18 mouse cellular contexts compared by ENCODE assay signal in the genomic region with DNA sequence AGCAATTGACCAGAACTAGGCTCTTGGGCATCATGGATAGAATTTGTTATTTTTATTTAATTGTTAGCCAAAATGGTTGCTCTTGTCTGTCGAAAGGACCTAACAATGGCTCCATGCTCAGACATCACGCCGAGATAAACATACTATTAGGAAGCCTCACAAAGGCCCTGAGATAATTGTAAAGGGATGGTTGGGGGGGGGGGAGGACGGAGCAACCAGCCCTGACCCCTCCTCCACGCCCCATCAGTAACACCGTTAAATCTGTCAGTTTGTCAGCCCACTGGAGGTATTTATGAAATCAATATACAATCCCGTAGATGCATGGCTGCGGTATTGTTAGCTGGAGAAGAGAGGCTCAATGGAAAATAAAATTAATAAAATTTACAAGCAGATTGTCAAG.
A peak's percentile ranks its signal among the peaks of the same experiment; 100 is the strongest.
DNase-seq lines count a peak whose midpoint lies in the region; ATAC-seq lines count a peak whose summit lies in the region.
"Had no signal": no experiment of that assay in that cellular context is flagged by ENCODE, and none has a peak within 500 bp of the region (broad histone marks: within the 10 kb centered on the region; RNA-seq: fewer than 3 reads in every experiment).

No protein-coding gene starts in this region.

- peaks cover 96% of the 10 kb centered on the region for H3K4me1 ChIP-seq in hindbrain, embryonic 10.5 days (replicated peaks)
- peaks cover 5% of the 10 kb centered on the region; the same call in 1 of the 2 replicates for H3K4me1 ChIP-seq in hindbrain, embryonic 16.5 days (ENCODE audit: control insufficient read depth, insufficient read depth, low read depth, low read length)
- H3K4me1 ChIP-seq in midbrain, embryonic 11.5 days (ENCODE audit: control insufficient read depth, insufficient read depth, low read length), result peaks cover 75% of the 10 kb centered on the region
- H3K4me1 ChIP-seq in midbrain, embryonic 13.5 days (replicated peaks), result peaks cover 58% of the 10 kb centered on the region
- peaks cover 87% of the 10 kb centered on the region for H3K4me1 ChIP-seq in embryonic facial prominence, embryonic 10.5 days

- H3K9ac ChIP-seq in hindbrain, embryonic 16.5 days (ENCODE audit: low read depth, low read length), result no peak overlapping the region
- H3K9ac ChIP-seq in midbrain, embryonic 11.5 days (ENCODE audit: low read length), result no peak overlapping the region
- H3K9ac ChIP-seq in midbrain, embryonic 13.5 days (replicated peaks), result no peak overlapping the region
- H3K9ac ChIP-seq: embryonic facial prominence, embryonic 12.5 days; forebrain, embryonic 13.5 days; forebrain, postnatal 0 days; heart, embryonic 12.5 days; hindbrain, embryonic 15.5 days had no signal

- peak overlapping the region; percentile 11; the same call in 1 of the 2 replicates for H3K4me3 ChIP-seq in hindbrain, embryonic 10.5 days
- no peak overlapping the region for H3K4me3 ChIP-seq in hindbrain, embryonic 16.5 days (ENCODE audit: low read length)
- no peak overlapping the region for H3K4me3 ChIP-seq in midbrain, embryonic 11.5 days (ENCODE audit: low read depth, low read length)
- no peak overlapping the region for H3K4me3 ChIP-seq in midbrain, embryonic 13.5 days (replicated peaks)
- no peak overlapping the region for H3K4me3 ChIP-seq in embryonic facial prominence, embryonic 10.5 days
- H3K4me3 ChIP-seq: embryonic facial prominence, embryonic 12.5 days; forebrain, embryonic 13.5 days; heart, embryonic 12.5 days; hindbrain, embryonic 15.5 days had no signal

- H3K9me3 ChIP-seq in hindbrain, embryonic 10.5 days, result no peaks in the 10 kb centered on the region
- no peaks in the 10 kb centered on the region for H3K9me3 ChIP-seq in hindbrain, embryonic 16.5 days (ENCODE audit: control insufficient read depth, low read length)
- H3K9me3 ChIP-seq in midbrain, embryonic 11.5 days (ENCODE audit: control insufficient read depth, low read length), result no peaks in the 10 kb centered on the region
- H3K9me3 ChIP-seq in midbrain, embryonic 13.5 days, result no peaks in the 10 kb centered on the region
- H3K9me3 ChIP-seq in embryonic facial prominence, embryonic 10.5 days, result no peaks in the 10 kb centered on the region
- H3K9me3 ChIP-seq: embryonic facial prominence, embryonic 12.5 days; forebrain, embryonic 13.5 days; heart, embryonic 12.5 days; hindbrain, embryonic 15.5 days had no signal

- peak; percentile 56 for DNase-seq in hindbrain, embryonic 10.5 days (ENCODE audit: low spot score)
- no peak for DNase-seq in midbrain, embryonic 11.5 days (ENCODE audit: low spot score, missing footprints)
- no peak for DNase-seq in embryonic facial prominence, embryonic 10.5 days (ENCODE audit: low spot score)
- no peak for DNase-seq in layer of hippocampus, adult 8-10 months (ENCODE audit: low spot score in 2 of 2)
- DNase-seq: adrenal gland, adult 8-10 months; adrenal gland, postnatal 36 days; cerebellum, adult 2 months; cerebellum, postnatal 10 days; forebrain, postnatal 0 days; gastrocnemius, postnatal 25 days; kidney, adult 11 months had no signal

- peaks cover 11% of the 10 kb centered on the region for H3K27me3 ChIP-seq in hindbrain, embryonic 10.5 days (ENCODE audit: insufficient read depth, poor library complexity, severe bottlenecking)
- H3K27me3 ChIP-seq in hindbrain, embryonic 16.5 days (replicated peaks; ENCODE audit: control insufficient read depth, insufficient read depth, low read length), result no peaks in the 10 kb centered on the region; the same call in 1 of the 2 replicates
- H3K27me3 ChIP-seq in midbrain, embryonic 11.5 days (ENCODE audit: control insufficient read depth, insufficient read depth, low read length), result peaks cover 4% of the 10 kb centered on the region; the same call in 1 of the 2 replicates
- peaks cover 50% of the 10 kb centered on the region for H3K27me3 ChIP-seq in midbrain, embryonic 13.5 days
- H3K27me3 ChIP-seq in embryonic facial prominence, embryonic 10.5 days (replicated peaks; ENCODE audit: low read depth, poor library complexity, severe bottlenecking), result peaks cover 17% of the 10 kb centered on the region; the same call in 1 of the 2 replicates
- H3K27me3 ChIP-seq: embryonic facial prominence, embryonic 12.5 days; heart, embryonic 12.5 days had no signal

- no peaks in the 10 kb centered on the region for H3K36me3 ChIP-seq in hindbrain, embryonic 10.5 days
- H3K36me3 ChIP-seq in hindbrain, embryonic 16.5 days (ENCODE audit: control insufficient read depth, insufficient read depth, low read length), result no peaks in the 10 kb centered on the region
- H3K36me3 ChIP-seq in midbrain, embryonic 11.5 days (ENCODE audit: control insufficient read depth, insufficient read depth, low read length), result no peaks in the 10 kb centered on the region
- no peaks in the 10 kb centered on the region for H3K36me3 ChIP-seq in midbrain, embryonic 13.5 days
- H3K36me3 ChIP-seq in embryonic facial prominence, embryonic 10.5 days (replicated peaks), result no peaks in the 10 kb centered on the region
- H3K36me3 ChIP-seq: embryonic facial prominence, embryonic 12.5 days; G1E; heart, embryonic 12.5 days; hindbrain, embryonic 15.5 days had no signal

- 27% methylated on average over 8 of the region's 8 CpGs for WGBS in hindbrain, embryonic 10.5 days
- WGBS in hindbrain, embryonic 16.5 days, result 34% methylated on average over 8 of the region's 8 CpGs
- WGBS in midbrain, embryonic 11.5 days, result 21% methylated on average over 8 of the region's 8 CpGs
- 22% methylated on average over 8 of the region's 8 CpGs for WGBS in midbrain, embryonic 13.5 days
- WGBS in embryonic facial prominence, embryonic 10.5 days, result 49% methylated on average over 8 of the region's 8 CpGs

- no peak for ATAC-seq in hindbrain, embryonic 16.5 days
- no peak for ATAC-seq in midbrain, embryonic 11.5 days (ENCODE audit: low FRiP score)
- no peak for ATAC-seq in midbrain, embryonic 13.5 days
- ATAC-seq: forebrain, embryonic 13.5 days; forebrain, postnatal 0 days had no signal

- H3K27ac ChIP-seq in hindbrain, embryonic 10.5 days, result peak overlapping the region; percentile 90
- no peak overlapping the region for H3K27ac ChIP-seq in hindbrain, embryonic 16.5 days (ENCODE audit: low read depth, low read length)
- peak overlapping the region; percentile 79 for H3K27ac ChIP-seq in midbrain, embryonic 11.5 days (ENCODE audit: low read depth, low read length)
- no peak overlapping the region for H3K27ac ChIP-seq in midbrain, embryonic 13.5 days
- peak overlapping the region; percentile 16; the same call in 1 of the 2 replicates for H3K27ac ChIP-seq in embryonic facial prominence, embryonic 10.5 days (replicated peaks)
- H3K27ac ChIP-seq: forebrain, embryonic 13.5 days; hindbrain, embryonic 15.5 days had no signal

- H3K4me2 ChIP-seq in hindbrain, embryonic 16.5 days (ENCODE audit: low read length), result no peak overlapping the region
- no peak overlapping the region for H3K4me2 ChIP-seq in midbrain, embryonic 11.5 days
- H3K4me2 ChIP-seq in midbrain, embryonic 13.5 days (replicated peaks), result no peak overlapping the region
- H3K4me2 ChIP-seq: embryonic facial prominence, embryonic 12.5 days; forebrain, embryonic 13.5 days; heart, embryonic 12.5 days; hindbrain, embryonic 15.5 days had no signal

Comparison
In these comparisons a context has a peak if more than half of its experiments do, and no peak if none do; other contexts are left out.
1. H3K27ac ChIP-seq: peak in hindbrain, embryonic 10.5 days (single experiment), midbrain, embryonic 11.5 days (single experiment) and embryonic facial prominence, embryonic 10.5 days (single experiment); none in hindbrain, embryonic 16.5 days (single experiment) and midbrain, embryonic 13.5 days (single experiment).